Mouse (Mus musculus) midbrain, embryonic 11.5 days (tissue): ENCODE data around the gene Ubash3b. TPM values are rescaled to one million over a fixed set of nuclear protein-coding genes. Genes with fewer than 3 reads are reported as not detected.

Experiments used
- ATAC-seq: fragments of 200-750 bp; cut with Nextera tagmentation; 2 replicates; pipeline ENCODE4 v1.8.0; 2017; ENCODE audit warnings: moderate TSS enrichment, moderate library complexity; ENCODE audit not compliant: low FRiP score
- DNase-seq: peaks from one replicate; pipeline ENCODE4 v3.0.0; 2015; ENCODE audit warnings: low spot score; ENCODE audit errors: missing footprints
- H3K27ac ChIP-seq: fragments of 300-500 bp; sonication (generic); 2 replicates; pipeline ENCODE4 v1.5.1; 2014; ENCODE audit warnings: low read depth, low read length
- H3K27me3 ChIP-seq: fragments of 300-500 bp; sonication (generic); 2 replicates; pipeline ENCODE4 v1.6.1; 2014; ENCODE audit warnings: mild to moderate bottlenecking, low read length, moderate library complexity, mixed read lengths; ENCODE audit not compliant: control insufficient read depth, insufficient read depth
- H3K36me3 ChIP-seq: fragments of 300-500 bp; sonication (generic); 2 replicates; pipeline ENCODE4 v1.6.1; 2014; ENCODE audit warnings: mild to moderate bottlenecking, low read length, moderate library complexity, mixed read lengths; ENCODE audit not compliant: control insufficient read depth, insufficient read depth
- H3K4me1 ChIP-seq: fragments of 300-500 bp; sonication (generic); 2 replicates; pipeline ENCODE4 v1.6.1; 2014; ENCODE audit warnings: low read length; ENCODE audit not compliant: control insufficient read depth, insufficient read depth
- H3K4me2 ChIP-seq: fragments of 300-500 bp; sonication (generic); 2 replicates; pipeline ENCODE4 v1.6.1; 2014; ENCODE audit warnings: mild to moderate bottlenecking, moderate library complexity
- H3K4me3 ChIP-seq: fragments of 300-500 bp; sonication (generic); 2 replicates; pipeline ENCODE4 v1.5.1; 2014; ENCODE audit warnings: low read depth, low read length
- H3K9ac ChIP-seq: fragments of 300-500 bp; sonication (generic); 2 replicates; pipeline ENCODE4 v1.6.1; 2014; ENCODE audit warnings: low read length
- H3K9me3 ChIP-seq: fragments of 300-500 bp; sonication (generic); 2 replicates; pipeline ENCODE4 v1.6.1; 2016; ENCODE audit warnings: low read length; ENCODE audit not compliant: control insufficient read depth
- WGBS: fragments of 180-500 bp; shearing (Covaris S2); extraction: QIAGEN DNeasy Blood & Tissue Kit; methylation state at CpG from one replicate; pipeline ENCODE4 v1.1.7; 2014; 5-methylcytosine and 5-hydroxymethylcytosine counted together
- polyA plus RNA-seq: library from polyadenylated mRNA; unstranded; fragments of >200 nt; fragmentation: Nextera tagmentation; extraction: Ambion mirVana; gene quantifications from 2 replicates; pipeline ENCODE4 v1.2.1, GENCODE M21; 2014

The Ubash3b gene
- polyA plus RNA-seq, 1 experiment from 2014 or later, result 9.4 TPM

DNA sequence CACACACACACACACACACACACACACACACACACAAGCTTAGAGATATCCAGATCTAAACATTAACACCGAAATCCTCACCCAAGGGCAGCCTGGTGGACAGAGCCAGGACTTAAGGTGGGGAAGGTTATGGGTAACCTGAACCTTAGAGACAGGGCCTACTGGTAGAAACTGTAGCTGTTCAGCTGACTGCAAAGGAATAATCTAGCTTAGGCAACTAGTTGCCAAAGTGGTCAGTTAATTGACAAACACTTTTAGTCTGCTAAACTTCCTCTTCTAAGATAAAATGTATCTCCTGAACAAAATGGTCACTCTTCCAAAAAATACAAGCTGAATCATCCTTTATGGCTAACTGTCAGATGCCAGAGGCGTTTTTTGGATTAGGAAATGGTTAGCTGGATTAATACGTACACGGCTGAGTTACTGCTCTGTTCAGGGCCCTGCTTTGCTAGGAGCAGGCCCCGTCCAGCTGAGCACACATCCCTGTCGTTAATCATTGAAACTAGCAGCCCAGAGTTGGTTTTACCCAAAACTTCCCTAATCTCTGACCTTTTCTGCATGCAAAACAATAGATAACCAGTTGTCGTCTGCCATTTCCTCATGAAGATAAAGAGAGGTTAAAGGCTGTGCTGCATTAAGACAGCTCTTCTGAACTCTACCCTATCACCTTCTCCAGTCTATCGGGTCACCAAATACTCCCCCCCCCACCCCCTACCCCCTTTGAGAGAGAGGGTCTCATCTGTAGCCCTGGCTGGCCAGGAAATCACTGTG is 102.5 kb downstream of the Ubash3b start:
- Histone ChIP-seq H3K9ac (no peak overlapping the region), H3K27ac (no peak overlapping the region), H3K27me3 (no peaks in the 10 kb centered on the region), H3K4me1 (no peaks in the 10 kb centered on the region), H3K4me2 (no peak overlapping the region), H3K36me3 (no peaks in the 10 kb centered on the region), H3K4me3 (no peak overlapping the region), H3K9me3 (no peaks in the 10 kb centered on the region)
- no peak for ATAC-seq
- 65% methylated on average over 8 of the region's 8 CpGs for WGBS
- DNase-seq, result peak; percentile 64

DNA sequence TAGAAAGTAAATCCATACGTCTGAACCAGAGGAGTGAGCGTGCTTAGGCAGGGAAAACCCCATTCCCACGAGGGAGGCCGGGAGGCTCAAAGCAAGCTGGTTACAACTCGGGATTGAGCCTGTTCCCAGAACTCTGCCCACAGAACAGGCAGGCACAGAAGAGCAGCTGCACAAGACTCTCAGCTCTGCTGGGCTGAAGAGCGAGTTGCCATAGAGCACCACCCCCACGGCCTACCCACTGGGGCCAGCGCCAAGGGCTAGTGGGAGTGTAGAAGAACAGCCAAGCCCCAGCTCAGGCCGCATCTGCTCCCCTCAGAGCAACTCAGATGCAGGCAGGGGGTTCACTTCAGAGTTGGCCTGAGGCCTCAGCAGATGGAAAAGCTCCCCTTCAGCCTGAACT is 107.3 kb downstream of the Ubash3b start:
- Histone ChIP-seq H3K9ac (no peak overlapping the region), H3K9me3 (no peaks in the 10 kb centered on the region), H3K27ac (no peak overlapping the region), H3K4me1 (no peaks in the 10 kb centered on the region), H3K4me2 (no peak overlapping the region), H3K36me3 (no peaks in the 10 kb centered on the region), H3K4me3 (no peak overlapping the region), H3K27me3 (no peaks in the 10 kb centered on the region)
- ATAC-seq (no peak), DNase-seq (no peak)
- WGBS, result 84% methylated on average over 9 of the region's 9 CpGs

DNA sequence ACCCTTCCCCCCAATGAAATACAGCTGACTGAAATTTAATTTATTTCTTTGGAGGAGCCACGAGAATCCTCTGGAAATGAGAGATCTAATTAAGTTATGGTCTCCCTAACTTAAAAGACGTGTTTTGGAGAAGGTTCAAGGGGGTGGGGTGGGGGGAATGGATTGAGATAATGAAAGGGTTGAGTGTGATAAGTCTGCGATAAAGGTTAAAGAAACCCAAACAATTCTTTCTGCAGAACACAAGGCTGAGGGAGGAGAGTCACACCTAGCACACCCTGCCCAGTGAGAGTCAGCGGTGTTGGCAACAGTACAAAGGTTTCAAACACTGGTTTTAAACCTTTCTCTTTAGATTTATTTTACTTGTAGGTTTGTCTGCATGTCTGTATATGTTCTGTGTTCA is 108.0 kb downstream of the Ubash3b start:
- H3K27ac ChIP-seq, result no peak overlapping the region
- DNase-seq, result no peak
- no peak overlapping the region for H3K9ac ChIP-seq
- no peaks in the 10 kb centered on the region for H3K4me1 ChIP-seq
- no peaks in the 10 kb centered on the region for H3K36me3 ChIP-seq
- H3K4me3 ChIP-seq, result no peak overlapping the region
- WGBS, result 64% methylated on average over 4 of the region's 4 CpGs
- ATAC-seq, result no peak
- no peaks in the 10 kb centered on the region for H3K9me3 ChIP-seq
- H3K4me2 ChIP-seq, result no peak overlapping the region
- H3K27me3 ChIP-seq, result no peaks in the 10 kb centered on the region

DNA sequence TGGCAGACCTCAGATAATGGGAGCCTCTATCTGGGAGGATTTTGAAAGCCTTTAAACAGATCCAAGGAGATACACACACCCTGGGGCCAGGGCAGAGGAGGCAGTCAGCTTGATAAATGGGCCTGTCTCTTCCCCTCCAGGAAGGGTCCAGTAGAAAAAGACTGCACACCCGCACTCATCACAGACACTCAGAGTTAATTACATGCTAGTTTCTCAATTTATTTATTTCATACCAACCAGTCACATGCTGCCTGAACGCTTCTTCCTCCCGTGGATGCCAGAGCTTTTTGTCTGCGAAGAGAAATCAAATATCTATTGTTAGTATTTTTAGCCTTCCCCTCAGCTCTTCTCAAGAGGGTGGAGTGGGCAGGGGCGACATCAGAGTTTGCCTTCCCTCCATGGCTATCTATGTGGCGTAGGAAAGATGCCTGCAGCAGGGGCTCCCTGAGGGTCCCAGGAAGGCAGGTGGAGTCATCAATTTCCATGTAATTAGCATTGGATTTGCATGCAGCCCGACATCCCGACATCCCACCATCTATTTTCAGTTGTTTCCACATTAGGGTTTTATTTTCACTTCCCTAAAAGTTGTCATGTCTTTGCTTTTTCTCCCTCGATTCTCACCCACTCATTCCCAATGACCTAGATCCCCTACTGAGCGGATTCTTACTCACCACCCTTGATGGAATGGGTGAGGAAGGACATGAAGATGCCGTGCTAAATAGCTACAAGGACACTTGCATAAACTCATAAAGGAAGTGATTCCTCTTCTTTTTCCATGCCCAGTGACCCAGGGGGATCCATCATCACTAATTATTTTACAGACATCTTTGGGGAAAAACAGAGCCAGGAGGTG is 110.2 kb downstream of the Ubash3b start:
- DNase-seq (peak; percentile 72), ATAC-seq (no peak)
- WGBS, result 78% methylated on average over 11 of the region's 11 CpGs
- H3K4me1 ChIP-seq, result no peaks in the 10 kb centered on the region
- no peak overlapping the region for H3K4me3 ChIP-seq
- no peak overlapping the region for H3K9ac ChIP-seq
- no peak overlapping the region for H3K4me2 ChIP-seq
- no peaks in the 10 kb centered on the region for H3K36me3 ChIP-seq
- no peak overlapping the region for H3K27ac ChIP-seq
- H3K9me3 ChIP-seq, result no peaks in the 10 kb centered on the region
- no peaks in the 10 kb centered on the region for H3K27me3 ChIP-seq

DNA sequence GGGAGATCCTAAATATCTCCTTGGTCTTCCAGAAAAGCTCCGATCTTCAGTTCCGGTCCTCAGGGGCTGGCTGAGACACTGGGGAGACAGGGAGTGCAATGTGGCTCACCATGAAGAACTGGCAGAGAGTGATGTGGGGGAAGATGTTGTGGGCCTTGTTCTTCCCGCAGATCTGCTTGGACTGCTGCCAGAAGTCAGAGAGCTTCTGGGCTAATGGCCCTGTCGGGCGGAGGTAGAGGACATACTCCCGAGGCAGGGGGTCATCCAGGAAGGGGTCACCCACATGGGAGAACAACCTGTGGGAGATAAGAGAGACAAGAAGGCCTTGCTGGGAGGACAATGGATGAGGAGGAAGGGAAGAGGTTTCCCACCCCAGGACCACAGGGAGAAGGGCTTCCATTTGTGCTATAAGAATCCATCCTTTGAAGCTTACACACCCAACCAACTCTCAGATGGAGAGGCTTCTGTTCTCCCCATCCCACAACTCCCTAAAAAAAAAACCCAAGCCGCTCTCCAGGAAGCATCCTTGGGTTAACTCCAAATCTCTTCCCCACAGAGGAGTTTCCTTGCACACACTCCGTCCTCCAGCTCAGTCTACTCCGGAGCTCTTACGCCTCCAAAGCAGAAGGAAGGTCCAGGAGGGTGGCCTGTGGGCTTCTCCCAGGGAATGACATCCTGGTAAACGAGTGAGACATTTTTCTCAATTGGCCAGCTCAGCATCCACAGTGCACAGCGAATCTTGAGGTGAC is 111.0 kb downstream of the Ubash3b start:
- H3K36me3 ChIP-seq, result no peaks in the 10 kb centered on the region
- no peak overlapping the region for H3K9ac ChIP-seq
- H3K4me2 ChIP-seq, result no peak overlapping the region
- DNase-seq (peak; percentile 41), ATAC-seq (no peak)
- no peaks in the 10 kb centered on the region for H3K27me3 ChIP-seq
- H3K27ac ChIP-seq, result no peak overlapping the region
- H3K4me1 ChIP-seq, result no peaks in the 10 kb centered on the region
- H3K4me3 ChIP-seq, result no peak overlapping the region
- H3K9me3 ChIP-seq, result no peaks in the 10 kb centered on the region
- 86% methylated on average over 12 of the region's 12 CpGs for WGBS

DNA sequence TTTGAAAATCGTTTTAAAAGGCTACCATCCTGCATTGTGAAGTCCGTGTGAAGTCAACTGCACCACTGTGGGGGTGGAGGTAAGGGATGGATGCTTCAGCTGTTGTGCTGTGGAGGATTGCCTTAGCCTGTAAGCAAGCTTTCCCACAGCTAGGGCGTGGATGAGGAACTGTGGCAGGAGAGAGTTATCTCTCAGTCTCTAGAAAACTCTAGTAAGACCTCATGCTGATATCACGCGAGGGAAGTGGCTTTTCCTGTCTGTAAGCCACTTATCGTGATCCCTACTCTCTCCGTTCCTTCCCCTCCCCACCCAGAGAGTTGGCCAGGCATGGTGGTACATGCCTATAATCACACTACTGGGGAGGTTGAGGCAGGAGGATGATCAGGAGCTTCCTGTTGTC is 112.2 kb downstream of the Ubash3b start:
- no peak overlapping the region for H3K27ac ChIP-seq
- ATAC-seq (no peak), DNase-seq (peak; percentile 65)
- no peak overlapping the region for H3K4me3 ChIP-seq
- H3K9ac ChIP-seq, result no peak overlapping the region
- no peak overlapping the region for H3K4me2 ChIP-seq
- no peaks in the 10 kb centered on the region for H3K4me1 ChIP-seq
- no peaks in the 10 kb centered on the region for H3K9me3 ChIP-seq
- no peaks in the 10 kb centered on the region for H3K27me3 ChIP-seq
- 80% methylated on average over 7 of the region's 7 CpGs for WGBS
- no peaks in the 10 kb centered on the region for H3K36me3 ChIP-seq

DNA sequence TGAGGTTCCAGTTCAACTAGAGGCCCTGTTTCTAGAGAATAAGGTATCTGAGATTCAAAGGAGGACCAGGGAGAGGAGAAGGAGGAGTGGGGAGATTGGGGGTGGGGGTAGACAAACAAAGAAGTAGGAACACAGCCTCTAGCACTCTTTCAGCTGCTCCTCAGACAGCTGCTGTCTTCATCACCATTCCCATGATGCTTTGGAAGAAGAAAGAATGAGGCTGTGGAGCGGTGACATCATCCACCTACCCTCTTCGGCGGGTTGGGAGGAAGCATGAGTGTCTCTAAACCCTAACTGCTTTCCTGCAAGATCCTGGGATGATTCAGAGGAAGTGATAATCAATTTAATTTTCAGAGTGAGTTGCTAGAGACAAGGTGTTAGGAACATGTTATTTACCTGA is 112.7 kb downstream of the Ubash3b start:
- no peak overlapping the region for H3K4me2 ChIP-seq
- H3K9ac ChIP-seq, result no peak overlapping the region
- H3K27me3 ChIP-seq, result no peaks in the 10 kb centered on the region
- H3K9me3 ChIP-seq, result no peaks in the 10 kb centered on the region
- no peak overlapping the region for H3K27ac ChIP-seq
- 83% methylated on average over 3 of the region's 3 CpGs for WGBS
- H3K4me1 ChIP-seq, result no peaks in the 10 kb centered on the region
- H3K36me3 ChIP-seq, result no peaks in the 10 kb centered on the region
- ATAC-seq, result no peak
- H3K4me3 ChIP-seq, result no peak overlapping the region
- peak; percentile 41 for DNase-seq

DNA sequence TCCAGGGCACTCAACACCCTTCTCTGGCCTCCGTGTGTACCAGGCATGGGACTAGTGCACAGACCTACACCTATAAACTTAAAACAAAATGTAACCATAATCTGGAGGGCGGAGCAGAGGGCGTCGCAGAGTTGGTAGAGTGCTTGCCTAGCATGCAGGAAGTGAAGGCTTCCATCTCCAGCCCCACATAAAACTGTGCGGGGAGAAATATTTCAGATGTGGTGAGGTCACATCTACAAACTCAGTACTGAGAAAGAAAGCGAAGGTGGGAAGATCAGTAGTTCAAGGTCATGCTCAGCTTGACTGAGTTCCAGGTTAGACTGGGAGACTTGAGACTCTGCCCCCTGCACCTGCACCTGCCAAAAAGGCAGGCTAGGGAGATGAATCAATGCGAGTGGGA is 113.3 kb downstream of the Ubash3b start:
- Histone ChIP-seq H3K9ac (no peak overlapping the region), H3K27me3 (no peaks in the 10 kb centered on the region), H3K4me1 (no peaks in the 10 kb centered on the region), H3K27ac (no peak overlapping the region), H3K36me3 (no peaks in the 10 kb centered on the region), H3K4me3 (no peak overlapping the region), H3K9me3 (no peaks in the 10 kb centered on the region), H3K4me2 (no peak overlapping the region)
- DNase-seq, result peak; percentile 66
- WGBS, result 95% methylated on average over 7 of the region's 7 CpGs
- no peak for ATAC-seq

DNA sequence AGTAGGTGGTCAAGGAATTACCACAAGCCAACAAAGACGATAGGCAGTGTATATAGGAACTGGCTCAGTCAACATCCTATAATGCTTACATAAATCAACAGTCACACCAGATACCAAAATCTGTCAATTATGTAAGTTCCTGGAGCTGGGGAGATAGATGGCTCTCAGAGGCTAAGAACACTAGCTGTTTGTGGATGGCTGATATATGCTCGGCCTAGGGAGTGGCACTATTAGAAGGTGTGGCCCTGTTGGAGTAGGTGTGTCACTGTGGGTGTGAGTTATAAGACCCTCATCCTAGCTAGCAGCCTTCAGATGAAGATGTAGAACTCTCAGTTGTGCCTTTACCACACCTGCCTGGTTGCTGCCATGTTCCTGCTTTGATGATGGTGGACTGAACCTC is 113.8 kb downstream of the Ubash3b start:
- Histone ChIP-seq H3K27ac (no peak overlapping the region), H3K4me2 (no peak overlapping the region), H3K9me3 (no peaks in the 10 kb centered on the region), H3K4me1 (no peaks in the 10 kb centered on the region), H3K9ac (no peak overlapping the region), H3K4me3 (no peak overlapping the region), H3K27me3 (no peaks in the 10 kb centered on the region), H3K36me3 (no peaks in the 10 kb centered on the region)
- ATAC-seq (no peak), DNase-seq (no peak)
- 95% methylated on average over 2 of the region's 2 CpGs for WGBS
